Mouse (Mus musculus) cerebellum, adult 9-11 months (tissue): ENCODE data around the gene Mmp9.

Source experiments
- DNase-seq: peaks from one replicate; pipeline ENCODE4 v3.0.0; 2022

Mmp9 gene

DNA sequence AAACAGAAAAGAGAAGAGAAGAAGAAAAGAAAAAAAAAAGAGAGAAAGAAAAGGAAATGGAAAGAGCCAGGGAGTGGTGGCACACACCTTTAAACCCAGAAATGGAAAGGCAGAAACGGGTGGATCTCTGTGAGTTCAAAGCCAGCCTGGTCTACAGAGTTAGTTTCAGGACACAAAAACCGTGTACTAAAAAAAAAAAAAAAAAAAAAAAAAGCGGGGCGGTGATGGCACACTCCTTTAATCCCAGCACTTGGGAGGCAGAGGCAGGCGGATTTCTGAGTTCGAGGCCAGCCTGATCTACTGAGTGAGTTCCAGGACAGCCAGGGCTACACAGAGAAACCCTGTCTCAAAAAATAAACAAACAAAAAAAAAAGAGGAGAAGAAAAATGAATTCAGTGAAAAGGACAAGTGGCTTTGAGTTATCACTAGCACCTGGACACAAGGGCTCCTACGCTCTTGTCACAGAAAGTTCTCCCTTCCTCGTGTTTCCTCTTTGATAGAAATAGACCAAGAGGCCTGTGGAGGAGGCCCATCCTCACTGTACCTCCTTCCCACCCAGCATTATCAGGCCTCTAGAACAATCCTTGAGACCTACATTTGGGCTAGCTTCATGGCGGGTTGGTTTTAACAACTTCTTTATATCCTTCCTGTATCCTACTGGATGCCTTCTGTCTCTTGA, 27.7 kb upstream of the Mmp9 start:
- DNase-seq, result peak; percentile 16

DNA sequence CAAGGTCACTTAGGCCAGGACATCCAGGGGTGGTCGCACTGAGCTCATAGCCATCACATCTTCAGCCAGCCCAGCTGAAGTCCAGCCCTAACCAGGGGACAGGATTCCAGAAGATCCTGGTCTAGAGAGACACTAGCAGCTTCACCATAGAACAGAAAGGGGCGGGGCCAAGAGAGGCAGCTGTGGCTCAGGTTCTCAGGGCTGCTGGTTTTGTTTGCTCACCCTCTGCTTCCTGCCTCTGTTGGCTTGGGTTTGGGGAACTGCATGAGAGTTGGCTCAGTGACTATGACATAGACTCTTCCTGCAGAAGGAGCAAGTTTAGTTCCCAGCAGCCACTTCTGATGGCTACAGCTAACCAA, 27.2 kb upstream of the Mmp9 start:
- peak; percentile 59 for DNase-seq

DNA sequence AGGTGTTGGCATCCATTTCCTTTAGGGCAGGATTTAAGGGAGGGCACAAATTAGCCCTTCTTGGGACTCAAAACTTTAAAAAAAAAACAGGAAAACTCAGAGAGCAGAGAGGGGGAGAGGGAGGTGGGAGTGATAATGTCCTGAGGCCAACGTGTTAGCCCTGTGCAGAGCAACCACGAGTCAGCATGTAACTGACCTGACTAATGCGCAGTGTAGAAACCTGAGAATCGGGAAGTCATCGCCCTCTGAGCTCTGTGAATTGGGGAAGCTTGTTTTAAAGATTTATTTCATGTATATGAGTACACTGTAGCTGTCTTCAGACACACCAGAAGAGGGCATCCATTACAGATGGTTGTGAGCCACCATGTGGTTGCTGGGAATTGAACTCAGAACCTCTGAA, 23.8 kb upstream of the Mmp9 start:
- DNase-seq, result no peak

DNA sequence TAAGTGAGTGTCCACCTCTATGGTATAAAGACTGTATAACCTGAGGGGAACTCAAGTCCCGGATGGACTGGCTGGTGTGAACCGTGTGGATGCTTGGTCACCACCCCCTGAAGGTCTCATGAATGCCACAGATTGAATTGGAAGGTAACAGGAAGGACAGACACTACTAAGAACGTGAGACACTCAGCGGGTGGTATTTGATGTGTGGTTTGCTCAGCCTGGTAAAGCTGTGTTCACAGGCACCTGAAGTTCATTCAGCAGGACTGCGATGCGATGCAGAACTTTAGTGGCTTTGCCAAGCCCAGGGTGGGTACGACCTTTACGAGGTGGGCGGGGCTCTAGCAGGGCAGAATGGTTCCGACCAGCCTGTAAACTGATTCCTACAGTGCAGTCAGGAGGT, 23.2 kb upstream of the Mmp9 start:
- DNase-seq, result no peak

DNA sequence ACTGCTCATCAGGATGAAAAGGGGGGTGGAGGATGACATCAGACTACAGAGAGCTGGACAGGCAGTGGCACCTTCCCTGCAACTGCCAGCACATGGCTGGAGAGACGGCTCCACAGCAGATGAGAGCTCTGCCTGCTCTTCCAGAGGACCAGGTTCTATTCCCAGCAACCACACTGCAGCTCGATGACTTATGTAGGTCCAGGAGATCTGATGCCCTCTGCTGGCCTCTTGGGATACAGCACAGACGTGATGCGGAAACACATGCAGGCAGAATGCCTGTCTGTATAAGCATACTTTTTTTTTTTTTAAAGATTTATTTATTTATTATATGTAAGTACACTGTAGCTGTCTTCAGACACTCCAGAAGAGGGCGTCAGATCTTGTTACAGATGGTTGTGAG, 22.3 kb upstream of the Mmp9 start:
- peak; percentile 40 for DNase-seq

DNA sequence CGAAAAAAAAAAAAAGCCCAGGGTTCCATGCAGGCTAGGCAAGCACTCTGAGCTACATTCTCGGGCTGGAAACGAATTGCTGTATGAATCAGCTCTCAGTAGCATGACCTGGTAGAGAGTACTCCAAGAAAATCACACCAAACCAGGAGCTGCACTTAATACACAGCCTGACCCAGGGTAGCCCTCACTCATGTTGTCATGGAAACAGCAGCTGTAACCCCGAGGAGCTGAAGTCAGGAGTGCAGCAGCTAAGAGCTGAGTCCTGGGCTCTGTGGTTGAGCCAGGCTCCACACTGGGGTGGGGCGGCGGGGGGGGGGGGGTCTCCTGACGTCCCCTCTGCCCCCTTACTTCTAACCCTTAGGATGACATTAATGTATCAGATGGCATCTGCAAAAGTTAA, 18.6 kb upstream of the Mmp9 start:
- no peak for DNase-seq

DNA sequence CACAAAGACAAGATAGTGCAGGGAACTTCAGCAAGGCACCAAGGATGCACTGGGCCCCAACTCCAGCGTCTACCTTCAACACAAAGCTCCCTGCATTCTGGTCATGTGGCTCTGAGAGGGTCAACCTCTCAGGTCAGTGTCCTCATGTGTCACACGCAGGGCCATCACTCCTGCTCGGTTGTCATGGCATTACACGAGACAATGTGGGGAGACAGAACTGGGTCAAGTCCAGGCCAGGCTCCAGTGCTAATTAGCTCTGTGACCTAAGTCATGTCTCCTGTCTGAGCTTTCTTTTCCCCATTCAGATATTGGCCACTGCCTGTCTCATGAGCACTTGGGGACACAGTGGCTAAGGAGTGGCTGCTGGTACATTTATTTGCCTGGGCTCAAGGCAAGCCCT, 17.3 kb upstream of the Mmp9 start:
- DNase-seq, result no peak

DNA sequence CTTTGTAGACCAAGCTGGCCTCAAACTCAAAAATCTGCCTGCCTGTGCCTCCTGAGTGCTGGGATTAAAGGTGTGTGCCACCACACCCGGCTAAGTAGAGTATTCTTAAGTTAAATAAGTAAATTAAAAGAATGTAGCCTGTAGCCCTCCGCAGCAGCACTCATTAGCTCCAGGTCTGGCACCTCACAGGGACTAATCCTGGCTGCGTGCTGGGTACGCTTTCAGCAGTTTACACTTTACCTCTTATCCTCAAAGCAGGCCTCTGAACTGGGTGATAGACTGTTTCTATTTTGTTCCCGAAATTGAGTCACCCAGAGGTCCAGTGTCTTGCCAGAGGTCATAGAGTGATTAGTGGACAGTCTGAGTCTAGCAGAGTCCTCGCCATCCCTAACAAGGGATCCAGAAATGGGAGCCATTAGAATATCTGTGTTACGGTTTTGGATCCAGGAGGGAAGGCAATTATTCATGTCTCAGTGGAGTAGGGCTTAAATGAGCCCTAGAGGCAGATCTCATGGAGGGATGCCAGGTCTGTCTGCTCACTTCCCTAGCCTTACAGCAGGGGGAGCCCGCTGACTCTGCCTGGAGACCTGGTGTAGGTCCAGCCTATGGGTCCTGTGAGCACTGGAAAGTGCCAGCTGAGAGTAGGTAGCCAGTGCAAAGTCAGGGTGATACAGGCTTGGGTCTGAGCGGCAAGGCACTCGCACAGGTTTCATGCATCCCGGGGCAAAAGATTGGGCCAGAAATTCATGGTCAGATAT, 16.3 kb upstream of the Mmp9 start:
- peak; percentile 91 for DNase-seq

DNA sequence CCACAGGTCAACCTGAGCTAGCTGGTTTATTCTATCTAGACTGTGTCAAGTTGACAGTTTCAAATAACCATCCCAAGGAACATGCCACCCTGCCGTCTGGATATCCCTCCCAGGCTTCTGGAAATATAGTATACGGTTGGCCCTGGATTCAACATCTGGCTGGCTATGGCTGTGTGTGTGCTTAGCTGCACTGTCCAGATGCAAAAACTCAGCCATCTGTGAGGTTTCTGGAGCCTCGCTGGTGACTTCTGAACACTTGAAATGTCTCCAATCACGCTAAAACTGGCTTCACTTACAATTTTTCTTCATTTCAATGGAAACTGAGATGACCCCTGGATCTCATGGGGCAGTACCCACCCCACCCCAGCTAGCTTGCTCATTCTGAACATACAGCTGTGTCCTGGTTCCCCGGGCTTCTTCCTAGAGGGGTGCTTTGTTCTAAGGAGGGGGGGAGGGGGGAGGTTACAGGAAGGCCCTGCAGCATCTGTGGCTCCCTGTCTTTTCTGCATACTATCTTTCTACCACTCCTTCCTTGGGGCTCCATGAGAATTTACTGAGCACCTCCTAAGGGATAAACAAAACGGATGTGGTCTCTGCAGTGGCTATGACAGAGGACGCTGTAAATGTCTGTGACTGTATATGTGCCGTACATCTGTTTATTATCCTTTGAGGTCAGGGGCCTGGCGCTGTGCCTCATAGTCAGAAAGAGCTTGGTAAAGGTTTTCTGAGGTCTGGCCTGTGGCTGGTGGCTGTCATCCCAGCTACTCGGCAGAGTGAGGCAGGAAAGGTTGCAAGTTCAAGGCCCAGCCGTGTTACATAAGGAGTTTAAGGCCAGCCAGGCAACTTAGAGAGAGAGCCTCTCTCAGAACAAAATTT, 9.6 kb upstream of the Mmp9 start:
- DNase-seq, result no peak

DNA sequence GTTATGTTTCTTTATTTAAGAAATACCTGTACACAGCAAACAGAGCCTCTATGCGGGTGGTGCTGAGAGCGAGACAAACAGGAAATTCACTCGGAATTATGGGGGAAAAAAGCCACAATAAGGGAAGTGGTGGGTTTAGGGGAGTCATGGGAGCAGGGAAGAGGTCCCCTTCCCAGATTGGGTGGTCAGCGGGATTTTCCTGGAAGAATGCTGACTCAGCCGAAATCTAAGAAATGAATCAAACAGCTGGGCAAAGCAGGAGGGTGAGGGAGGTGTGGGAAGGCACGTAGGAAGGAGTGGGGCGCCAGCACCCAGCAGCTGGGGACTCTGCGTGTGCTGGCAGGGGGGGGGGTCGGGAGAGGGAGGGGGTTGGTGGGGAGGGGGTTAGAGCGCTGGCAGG, 7.0 kb upstream of the Mmp9 start:
- DNase-seq, result no peak

DNA sequence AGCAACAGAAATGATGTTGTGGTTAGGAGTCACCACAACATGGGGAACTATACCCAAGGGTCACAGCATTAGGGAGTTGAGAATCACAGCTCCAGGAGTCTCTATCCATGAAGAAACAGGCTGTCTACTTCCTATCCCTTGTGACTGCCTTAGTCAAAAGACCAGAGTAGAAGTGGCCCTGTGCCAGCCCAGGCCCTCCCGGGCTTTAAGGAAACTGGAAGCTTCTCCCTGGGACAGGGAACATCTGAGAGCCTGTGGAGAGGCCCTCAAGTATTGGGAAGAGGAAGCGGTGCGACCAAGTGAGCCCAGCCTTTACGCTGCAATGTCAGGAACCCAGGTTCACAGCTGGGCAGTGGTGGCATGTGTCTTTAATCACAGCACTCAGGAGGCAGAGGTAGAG, 4.6 kb upstream of the Mmp9 start:
- peak; percentile 24 for DNase-seq

DNA sequence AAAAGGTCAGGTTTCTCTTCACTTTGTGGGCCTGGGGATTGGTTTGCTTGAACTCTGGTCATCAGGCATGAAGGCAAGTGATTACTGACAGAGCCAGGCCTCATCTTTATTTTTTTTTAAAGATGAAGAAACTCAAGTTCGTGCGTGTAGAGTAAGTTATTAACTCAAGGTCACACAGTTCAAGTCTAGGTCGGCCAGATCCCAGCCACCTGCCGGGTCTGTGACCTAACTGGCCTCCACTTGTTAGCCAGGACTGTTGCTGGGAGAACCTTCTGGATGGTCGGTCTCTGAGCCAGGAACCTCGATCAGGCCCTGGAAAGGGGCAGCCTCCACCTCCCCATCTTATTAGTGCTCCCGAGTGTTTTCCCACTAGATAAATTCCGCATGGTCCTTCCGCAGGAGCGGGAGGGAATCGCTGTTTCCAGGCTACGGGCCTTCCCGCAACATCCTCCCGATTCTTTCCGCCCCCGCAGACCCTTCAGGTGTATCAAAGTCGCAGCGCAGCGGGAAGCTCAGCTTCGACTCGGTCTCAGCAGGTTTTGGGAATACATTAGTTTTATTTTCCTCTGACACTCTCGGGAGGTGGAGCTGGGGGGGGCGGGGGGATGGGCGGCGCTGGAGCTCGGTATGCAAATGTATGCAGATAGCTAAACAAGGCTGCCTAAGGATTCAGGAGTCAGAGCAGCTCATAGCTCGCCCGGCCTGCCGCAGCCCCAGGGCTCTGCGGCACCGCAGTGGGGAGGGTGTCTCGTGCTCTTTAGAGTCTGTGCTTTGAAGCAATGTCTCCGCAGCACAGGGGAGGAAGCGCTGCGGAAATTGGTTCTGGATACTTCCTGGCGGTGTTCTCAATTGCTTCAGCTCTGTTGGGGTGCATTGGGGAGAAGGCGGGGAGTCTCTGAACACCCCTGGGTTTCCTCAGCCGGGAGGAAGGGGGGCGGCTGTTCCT, 2.2 kb upstream of the Mmp9 start:
- peak; percentile 85 for DNase-seq

DNA sequence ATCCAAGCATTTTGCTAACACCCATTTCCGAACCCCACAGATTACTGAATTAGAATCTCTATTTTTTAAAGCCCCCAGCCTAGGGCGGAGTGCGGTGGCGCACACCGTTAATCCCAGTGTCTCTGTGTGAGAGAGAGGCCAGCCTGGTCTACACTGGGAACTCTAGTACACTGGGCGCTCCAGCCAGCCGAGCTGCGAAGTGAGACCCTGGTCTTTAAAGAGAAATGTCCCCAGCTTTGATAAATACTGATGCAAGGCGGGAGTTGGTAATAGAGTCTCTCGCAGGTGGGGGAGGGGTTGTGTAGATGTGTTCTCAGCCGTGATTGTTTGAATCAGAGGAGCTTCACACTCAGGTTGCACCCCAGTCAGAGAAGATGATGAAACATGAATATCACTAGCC, 1.5 kb upstream of the Mmp9 start:
- peak; percentile 58 for DNase-seq

DNA sequence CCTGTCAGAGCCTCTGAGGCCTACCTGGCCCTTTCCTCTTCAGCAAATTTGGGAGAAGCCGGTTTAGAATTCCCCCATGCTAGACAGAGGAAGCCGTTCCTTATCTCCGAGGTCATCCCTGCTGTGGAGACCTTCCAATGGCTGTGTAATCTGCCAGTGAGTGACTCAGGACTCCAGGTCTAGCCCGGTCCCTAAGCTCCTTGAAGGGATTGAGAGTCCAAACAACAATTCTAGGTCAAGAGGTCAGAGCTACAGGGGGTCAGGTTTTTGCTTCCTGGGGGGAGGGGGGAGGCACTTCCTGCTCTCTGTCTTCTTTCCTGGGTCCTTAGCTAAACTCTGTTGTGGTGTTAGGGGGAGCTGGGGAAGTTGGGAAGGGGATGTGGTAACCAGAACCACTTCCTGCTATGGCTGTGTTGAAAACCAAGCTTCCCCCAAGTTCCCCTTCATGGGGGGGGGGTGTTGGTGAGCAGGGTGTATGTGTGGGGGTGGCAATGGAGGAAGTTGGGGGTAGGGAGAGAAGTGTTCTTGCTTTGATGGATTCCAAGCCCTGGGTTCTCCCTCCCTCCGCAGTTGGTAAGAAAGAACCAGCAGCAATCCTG, 2.2 kb downstream of the Mmp9 start:
- DNase-seq, result no peak

DNA sequence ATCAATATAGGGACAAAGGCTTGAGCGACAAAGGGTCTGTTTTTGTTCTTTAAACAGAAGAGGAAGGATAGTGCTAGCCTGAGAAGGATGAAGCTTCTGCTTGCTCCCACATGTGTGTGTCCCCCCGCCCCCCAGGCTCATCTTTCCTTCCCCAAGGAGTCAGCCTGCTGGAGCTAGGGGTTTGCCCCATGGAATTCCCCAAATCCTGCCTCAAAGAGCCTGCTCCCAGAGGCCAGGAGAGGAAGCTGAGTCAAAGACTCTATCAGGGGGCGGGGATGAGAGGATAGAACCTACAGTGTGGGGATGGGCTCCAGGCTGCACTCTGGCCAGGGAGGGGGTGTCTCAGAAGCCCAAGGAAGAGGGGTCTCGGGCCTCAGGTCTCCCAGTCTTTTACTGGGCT, 6.9 kb downstream of the Mmp9 start:
- DNase-seq, result no peak

DNA sequence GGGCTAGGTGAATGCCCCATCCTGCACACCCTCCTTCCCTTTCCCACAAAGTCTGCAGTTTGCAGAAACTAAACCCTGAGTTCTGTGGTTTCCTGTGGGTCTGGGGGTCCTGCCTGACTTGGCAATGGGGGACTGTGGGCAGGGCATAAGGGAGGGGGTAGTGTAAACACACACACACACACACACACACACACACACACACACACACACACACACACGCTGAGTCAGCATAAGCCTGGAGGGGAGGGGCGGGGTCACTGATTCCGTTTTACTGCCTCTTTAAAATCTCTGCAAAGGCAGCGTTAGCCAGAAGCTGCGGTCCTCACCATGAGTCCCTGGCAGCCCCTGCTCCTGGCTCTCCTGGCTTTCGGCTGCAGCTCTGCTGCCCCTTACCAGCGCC, 7.3 kb downstream of the Mmp9 start:
- no peak for DNase-seq

DNA sequence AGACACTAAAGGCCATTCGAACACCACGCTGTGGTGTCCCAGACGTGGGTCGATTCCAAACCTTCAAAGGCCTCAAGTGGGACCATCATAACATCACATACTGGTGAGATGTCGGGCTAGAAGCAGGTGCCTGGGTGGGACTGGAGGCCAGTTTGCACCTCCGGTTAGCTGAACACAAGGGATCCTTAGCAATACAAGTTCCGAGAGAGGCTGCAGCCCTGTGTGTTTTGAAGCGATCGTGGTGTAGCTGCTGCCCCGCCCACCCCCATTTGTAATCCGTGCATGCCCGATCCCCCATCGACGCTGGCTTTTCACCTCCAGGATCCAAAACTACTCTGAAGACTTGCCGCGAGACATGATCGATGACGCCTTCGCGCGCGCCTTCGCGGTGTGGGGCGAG, 8.4 kb downstream of the Mmp9 start:
- no peak for DNase-seq

DNA sequence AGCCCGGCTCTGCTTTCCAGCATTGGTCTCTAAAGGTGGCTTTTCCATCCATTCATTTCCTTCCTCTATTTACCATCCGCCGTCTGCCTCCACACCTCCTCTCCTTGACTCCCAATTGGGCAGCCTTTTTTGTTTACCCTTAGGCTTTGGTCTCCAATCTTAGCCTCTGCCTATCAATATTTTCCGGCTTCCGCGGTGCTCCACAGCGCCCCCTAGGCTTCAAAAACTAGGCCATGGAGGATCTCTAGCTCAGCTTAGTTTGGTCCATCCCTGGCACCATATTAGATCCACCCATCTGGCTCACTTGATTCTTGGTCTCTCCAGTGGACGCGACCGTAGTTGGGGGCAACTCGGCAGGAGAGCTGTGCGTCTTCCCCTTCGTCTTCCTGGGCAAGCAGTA, 9.9 kb downstream of the Mmp9 start:
- DNase-seq, result no peak

DNA sequence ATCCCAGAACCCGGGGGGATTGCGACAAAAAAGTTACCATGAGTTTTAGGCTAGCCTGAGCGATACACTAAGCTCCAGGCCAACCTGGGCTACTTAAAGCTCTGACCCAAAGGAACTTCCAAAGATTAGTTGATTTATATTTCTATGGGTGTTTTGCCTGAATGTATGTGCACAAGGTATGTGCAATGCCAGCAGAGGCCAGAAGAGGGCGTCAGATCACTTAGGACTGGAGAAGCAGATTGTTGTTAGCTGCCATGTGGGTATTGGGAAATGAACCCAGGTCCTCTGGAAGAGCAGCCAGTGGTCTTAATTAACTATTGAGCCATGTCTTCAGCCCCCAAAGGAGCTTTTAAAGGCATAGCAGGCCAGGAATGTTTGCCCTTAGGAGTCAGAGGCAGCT, 11.2 kb downstream of the Mmp9 start:
- DNase-seq, result peak; percentile 16

DNA sequence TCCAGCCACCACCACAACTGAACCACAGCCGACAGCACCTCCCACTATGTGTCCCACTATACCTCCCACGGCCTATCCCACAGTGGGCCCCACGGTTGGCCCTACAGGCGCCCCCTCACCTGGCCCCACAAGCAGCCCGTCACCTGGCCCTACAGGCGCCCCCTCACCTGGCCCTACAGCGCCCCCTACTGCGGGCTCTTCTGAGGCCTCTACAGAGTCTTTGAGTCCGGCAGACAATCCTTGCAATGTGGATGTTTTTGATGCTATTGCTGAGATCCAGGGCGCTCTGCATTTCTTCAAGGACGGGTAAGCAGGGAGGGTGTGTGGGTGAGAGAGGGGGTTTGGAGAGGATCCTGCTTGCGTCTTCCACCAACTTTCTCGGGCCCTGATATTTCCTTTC, 11.9 kb downstream of the Mmp9 start:
- peak; percentile 39 for DNase-seq

DNA sequence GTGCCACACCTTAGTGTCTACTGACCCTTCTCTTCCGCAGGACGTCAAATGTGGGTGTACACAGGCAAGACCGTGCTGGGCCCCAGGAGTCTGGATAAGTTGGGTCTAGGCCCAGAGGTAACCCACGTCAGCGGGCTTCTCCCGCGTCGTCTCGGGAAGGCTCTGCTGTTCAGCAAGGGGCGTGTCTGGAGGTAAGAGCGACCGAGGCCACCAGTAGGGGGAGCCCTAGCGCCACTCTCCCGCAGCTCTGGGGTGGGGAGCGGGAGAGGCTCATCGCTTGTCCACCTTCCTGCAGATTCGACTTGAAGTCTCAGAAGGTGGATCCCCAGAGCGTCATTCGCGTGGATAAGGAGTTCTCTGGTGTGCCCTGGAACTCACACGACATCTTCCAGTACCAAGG, 12.6 kb downstream of the Mmp9 start:
- DNase-seq, result peak; percentile 87

DNA sequence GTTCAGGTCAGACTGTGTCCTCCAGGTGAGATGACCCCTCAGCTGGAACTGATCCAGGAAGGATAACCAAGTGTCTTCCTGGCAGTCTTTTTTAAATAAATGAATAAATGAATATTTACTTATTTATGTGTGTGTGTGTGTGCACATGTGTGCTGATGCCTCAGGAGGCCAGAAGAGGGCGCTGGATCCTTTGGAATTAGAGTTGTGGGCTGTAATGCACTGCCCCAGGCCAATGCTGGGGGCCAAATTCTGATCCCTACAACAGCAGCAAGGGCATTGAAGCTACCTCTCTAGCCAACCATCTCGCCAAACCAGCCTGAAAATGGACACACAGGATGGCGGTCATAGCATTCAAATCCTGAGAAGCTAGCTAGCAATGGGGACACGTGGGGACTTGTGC, 15.1 kb downstream of the Mmp9 start:
- DNase-seq, result no peak
